Comparison of ENCODE assay signal across 13 mouse cellular contexts in genomic region chr17:79816896-79817295, GRCm38 (mm10).
"Had no signal": no experiment of that assay in that cellular context is flagged by ENCODE, and none has a peak within 500 bp of the region (broad histone marks: within the 10 kb centered on the region; RNA-seq: fewer than 3 reads in every experiment).

No protein-coding gene starts in this region.

- H3K27me3 ChIP-seq: liver, embryonic 12.5 days; lung, embryonic 15.5 days; megakaryocyte, embryonic 14.5 days had no signal

- H3K36me3 ChIP-seq: limb, embryonic 10.5 days; liver, embryonic 12.5 days; lung, embryonic 15.5 days; midbrain, embryonic 12.5 days; neural tube, embryonic 15.5 days had no signal

- DNase-seq: kidney, adult 8-10 months; kidney, postnatal 4 days; lung, postnatal 14 days had no signal

- H3K27ac ChIP-seq: layer of hippocampus, adult 2 months; liver, embryonic 12.5 days; lung, embryonic 15.5 days; macrophage; midbrain, embryonic 12.5 days; neural tube, embryonic 15.5 days; stomach, postnatal 0 days had no signal

- H3K4me1 ChIP-seq: liver, embryonic 12.5 days; lung, embryonic 15.5 days; megakaryocyte, embryonic 14.5 days; neural tube, embryonic 15.5 days had no signal

- ATAC-seq: liver, embryonic 12.5 days; midbrain, embryonic 16.5 days had no signal

- H3K4me3 ChIP-seq: layer of hippocampus, adult 2 months; limb, embryonic 10.5 days; liver, embryonic 12.5 days; lung, embryonic 15.5 days; megakaryocyte, embryonic 14.5 days; midbrain, embryonic 12.5 days; neural tube, embryonic 15.5 days had no signal

- H3K9me3 ChIP-seq: limb, embryonic 10.5 days; liver, embryonic 12.5 days; lung, embryonic 15.5 days; megakaryocyte, embryonic 14.5 days; midbrain, embryonic 12.5 days; neural tube, embryonic 15.5 days had no signal

- H3K9ac ChIP-seq: liver, embryonic 12.5 days; lung, embryonic 15.5 days; midbrain, embryonic 12.5 days; neural tube, embryonic 15.5 days had no signal

- H3K4me2 ChIP-seq: liver, embryonic 12.5 days; lung, embryonic 15.5 days; midbrain, embryonic 12.5 days; neural tube, embryonic 15.5 days had no signal
